Mouse (Mus musculus) kidney, adult 2 months (tissue): ENCODE data around the gene Bud23. TPM values are rescaled to one million over a fixed set of nuclear protein-coding genes. Genes with fewer than 3 reads are reported as not detected.

Experiments
- DNase-seq: peaks from one replicate; pipeline ENCODE4 v3.0.0; 2021
- H3K27ac ChIP-seq: fragments of 200-500 bp; 2 replicates; pipeline ENCODE4 v1.5.1; 2012; ENCODE audit warnings: low read depth, low read length, control low read depth, inconsistent platforms; ENCODE audit not compliant: insufficient read depth
- H3K27me3 ChIP-seq: fragments of 200-500 bp; replicated peaks from 2 replicates; pipeline ENCODE4 v1.6.1; 2012; ENCODE audit warnings: mild to moderate bottlenecking, moderate library complexity, low read length, inconsistent platforms; ENCODE audit not compliant: control insufficient read depth, insufficient read depth
- H3K36me3 ChIP-seq: fragments of 200-500 bp; 2 replicates; pipeline ENCODE4 v1.6.1; 2012; ENCODE audit warnings: mild to moderate bottlenecking, moderate library complexity, low read length, inconsistent platforms; ENCODE audit not compliant: control insufficient read depth, insufficient read depth
- H3K4me1 ChIP-seq: fragments of 200-500 bp; 2 replicates; pipeline ENCODE4 v1.6.1; 2011; ENCODE audit warnings: low read length; ENCODE audit not compliant: control insufficient read depth, insufficient read depth
- H3K4me3 ChIP-seq: fragments of 200-500 bp; 2 replicates; pipeline ENCODE4 v1.5.1; 2011; ENCODE audit warnings: mild to moderate bottlenecking, low read depth, low read length, control low read depth; ENCODE audit not compliant: insufficient read depth
- CTCF ChIP-seq: fragments of 200-500 bp; conservative IDR thresholded peaks from 2 replicates; pipeline ENCODE4 v1.5.1; 2011; ENCODE audit warnings: low read depth, mild to moderate bottlenecking, control low read depth, low read length, moderate library complexity, mixed read lengths; ENCODE audit not compliant: insufficient read depth, insufficient read length
- POLR2A ChIP-seq: fragments of 200-500 bp; IDR thresholded peaks from one replicate; pipeline ENCODE4 v1.6.1; 2011; ENCODE audit warnings: low read depth, low read length, control low read depth
- WGBS: fragments of 180-500 bp; shearing (Covaris S2); methylation state at CpG from one replicate; pipeline ENCODE4 v1.1.7; 2018; 5-methylcytosine and 5-hydroxymethylcytosine counted together
- polyA plus RNA-seq: library from polyadenylated mRNA; depleted of rRNA; stranded (reverse); fragments of >200 nt; gene quantifications from 2 replicates; pipeline ENCODE4 v1.2.3, GENCODE M21; 2012

The Bud23 gene
- polyA plus RNA-seq, 1 experiment, result 50.7 TPM

- Histone ChIP-seq H3K4me1 (no peaks in the 10 kb centered on the region), H3K27me3 (no peaks in the 10 kb centered on the region), H3K27ac (no peak overlapping the region), H3K4me3 (no peak overlapping the region), H3K36me3 (no peaks in the 10 kb centered on the region)
- 97% methylated on average over 2 of the region's 2 CpGs for WGBS
- TF ChIP-seq POLR2A (no peak), CTCF (peak; percentile 27; the same call in 1 of the 2 replicates)
- no peak for DNase-seq
Measured at GRCm38 (mm10) chr5:135034593-135034992, 30.2 kb downstream of the Bud23 start.

- 0 out of 2 replicates have a peak, but pooled peaks cover 3% of the 10 kb centered on the region for H3K4me1 ChIP-seq
- H3K36me3 ChIP-seq, result no peaks in the 10 kb centered on the region
- no peak overlapping the region for H3K27ac ChIP-seq
- H3K27me3 ChIP-seq, result no peaks in the 10 kb centered on the region
- no peak overlapping the region for H3K4me3 ChIP-seq
- TF ChIP-seq POLR2A, result no peak
- TF ChIP-seq CTCF, result no peak
- peak; percentile 61 for DNase-seq
- WGBS, result 70% methylated on average over 5 of the region's 5 CpGs
Measured at GRCm38 (mm10) chr5:135032581-135032980, 32.2 kb downstream of the Bud23 start.

GRCm38 (mm10) chr5:135029007-135029854 lies 35.5 kb downstream of the Bud23 start:
- no peak for TF ChIP-seq POLR2A
- TF ChIP-seq CTCF, result no peak
- no peaks in the 10 kb centered on the region for H3K27me3 ChIP-seq
- H3K36me3 ChIP-seq, result no peaks in the 10 kb centered on the region
- peak; percentile 71 for DNase-seq
- no peak overlapping the region for H3K27ac ChIP-seq
- 0 out of 2 replicates have a peak, but pooled peaks cover 3% of the 10 kb centered on the region for H3K4me1 ChIP-seq
- WGBS, result 32% methylated on average over 18 of the region's 18 CpGs
- H3K4me3 ChIP-seq, result no peak overlapping the region

GRCm38 (mm10) chr5:135025899-135026298 lies 38.9 kb downstream of the Bud23 start:
- H3K4me3 ChIP-seq, result no peak overlapping the region
- no peaks in the 10 kb centered on the region for H3K36me3 ChIP-seq
- WGBS, result 54% methylated on average over 7 of the region's 7 CpGs
- H3K4me1 ChIP-seq, result peaks cover 16% of the 10 kb centered on the region; the same call in 1 of the 2 replicates
- H3K27ac ChIP-seq, result no peak overlapping the region
- DNase-seq, result no peak
- TF ChIP-seq CTCF (no peak), POLR2A (no peak)
- H3K27me3 ChIP-seq, result no peaks in the 10 kb centered on the region

- 52% methylated on average over 11 of the region's 11 CpGs for WGBS
- DNase-seq, result peak; percentile 46
- no peak overlapping the region for H3K27ac ChIP-seq
- H3K4me3 ChIP-seq, result no peak overlapping the region
- H3K27me3 ChIP-seq, result no peaks in the 10 kb centered on the region
- H3K4me1 ChIP-seq, result peaks cover 16% of the 10 kb centered on the region; the same call in 1 of the 2 replicates
- H3K36me3 ChIP-seq, result no peaks in the 10 kb centered on the region
- TF ChIP-seq POLR2A, result no peak
- no peak for TF ChIP-seq CTCF
Measured at GRCm38 (mm10) chr5:135024665-135025224, 40.0 kb downstream of the Bud23 start.

GRCm38 (mm10) chr5:135023344-135024173 lies 41.2 kb downstream of the Bud23 start, which contains the start of gene Stx1a:
Stx1a (plus strand) TSS chr5:135023482.
- TF ChIP-seq CTCF, result no peak
- no peak for TF ChIP-seq POLR2A
- Histone ChIP-seq H3K36me3 (no peaks in the 10 kb centered on the region), H3K4me3 (peak within 1 kb of the TSS; percentile 57), H3K4me1 (peaks cover 13% of the 10 kb centered on the region; the same call in 1 of the 2 replicates), H3K27ac (no peak within 1 kb of the TSS), H3K27me3 (no peaks in the 10 kb centered on the region)
- 1% methylated on average over 61 of the region's 61 CpGs for WGBS
- DNase-seq, result peak; percentile 87

GRCm38 (mm10) chr5:135021814-135022213 lies 42.9 kb downstream of the Bud23 start:
- TF ChIP-seq CTCF, result no peak
- TF ChIP-seq POLR2A, result no peak
- 4% methylated on average over 6 of the region's 6 CpGs for WGBS
- peak; percentile 95 for DNase-seq

More at GRCm38 (mm10) chr5:135021814-135022213, 42.9 kb downstream of the Bud23 start:
- Histone ChIP-seq H3K36me3 (no peaks in the 10 kb centered on the region), H3K4me1 (peaks cover 13% of the 10 kb centered on the region; the same call in 1 of the 2 replicates), H3K27me3 (no peaks in the 10 kb centered on the region), H3K4me3 (no peak overlapping the region), H3K27ac (no peak overlapping the region)
